Mouse (Mus musculus) gonadal fat pad, adult 2 months (tissue): ENCODE measurements around the gene Pde1a. TPM values are rescaled to one million over a fixed set of nuclear protein-coding genes. Genes with fewer than 3 reads are reported as not detected.

Source experiments
- DNase-seq: peaks from one replicate; pipeline ENCODE4 v3.0.0-alpha.2; 2012; ENCODE audit warnings: low read depth
- polyA plus RNA-seq: library from polyadenylated mRNA; depleted of rRNA; stranded (reverse); fragments of >200 nt; gene quantifications from 2 replicates; pipeline ENCODE4 v1.2.3, GENCODE M21; 2012; rRNA removed

The Pde1a gene
- polyA plus RNA-seq, 1 experiment: 22.3 TPM

GRCm38 (mm10) chr2:79819543-79819942 is 309.7 kb downstream of the Pde1a start:
- DNase-seq: no peak

- DNase-seq: no peak
These were observed 313.4 kb downstream of the Pde1a start for GRCm38 (mm10) chr2:79815708-79816484.

- no peak for DNase-seq
These were observed 330.6 kb downstream of the Pde1a start for GRCm38 (mm10) chr2:79798627-79799026.

- DNase-seq: no peak
These were observed 331.8 kb downstream of the Pde1a start for GRCm38 (mm10) chr2:79797444-79797843.

- DNase-seq: no peak
These were observed 336.1 kb downstream of the Pde1a start for GRCm38 (mm10) chr2:79793186-79793585.

- no peak for DNase-seq
These were observed 342.8 kb downstream of the Pde1a start for GRCm38 (mm10) chr2:79786467-79786866.

- no peak for DNase-seq
These were observed 343.6 kb downstream of the Pde1a start for GRCm38 (mm10) chr2:79785541-79786134.

Other genes with a start within 250 kb of the Pde1a start
- 0.61 and 1.1 TPM in 2 replicates for gene Prdx6b, start 163.0 kb upstream of the Pde1a start, polyA plus RNA-seq
- 188 and 230 TPM in 2 replicates for gene Dnajc10, start 186.0 kb upstream of the Pde1a start, polyA plus RNA-seq